Mouse (Mus musculus): ENCODE results near the gene Rftn1.

Gene Rftn1

GRCm38 (mm10) chr17:50098297-50098696, 92.2 kb downstream of the Rftn1 start:
- no peak for DNase-seq (ENCODE audit: inconsistent age in 2 of 2, low spot score in 1 of 2)

- no peak for DNase-seq (ENCODE audit: inconsistent age in 2 of 2, low spot score in 1 of 2)
These were observed 92.6 kb downstream of the Rftn1 start for GRCm38 (mm10) chr17:50097831-50098230.

- DNase-seq (ENCODE audit: inconsistent age in 2 of 2, low spot score in 1 of 2) = no peak
These were observed 94.2 kb downstream of the Rftn1 start for GRCm38 (mm10) chr17:50096305-50096704.

- no peak for DNase-seq (ENCODE audit: inconsistent age in 2 of 2, low spot score in 1 of 2)
These were observed 95.9 kb downstream of the Rftn1 start for GRCm38 (mm10) chr17:50094596-50094995.

- DNase-seq (ENCODE audit: inconsistent age in 2 of 2, low spot score in 1 of 2) = no peak
These were observed 96.4 kb downstream of the Rftn1 start for GRCm38 (mm10) chr17:50094077-50094476.

GRCm38 (mm10) chr17:50093356-50093755, 97.1 kb downstream of the Rftn1 start:
- DNase-seq (ENCODE audit: inconsistent age in 2 of 2, low spot score in 1 of 2) = no peak

GRCm38 (mm10) chr17:50092848-50093247, 97.6 kb downstream of the Rftn1 start:
- no peak for DNase-seq (ENCODE audit: inconsistent age in 2 of 2, low spot score in 1 of 2)

- DNase-seq (ENCODE audit: inconsistent age in 2 of 2, low spot score in 1 of 2) = no peak
These were observed 98.6 kb downstream of the Rftn1 start for GRCm38 (mm10) chr17:50091829-50092228.

- DNase-seq (ENCODE audit: inconsistent age in 2 of 2, low spot score in 1 of 2) = no peak
These were observed 100.7 kb downstream of the Rftn1 start for GRCm38 (mm10) chr17:50089725-50090124.

GRCm38 (mm10) chr17:50088054-50088453, 102.4 kb downstream of the Rftn1 start:
- no peak for DNase-seq (ENCODE audit: inconsistent age in 2 of 2, low spot score in 1 of 2)

- DNase-seq (ENCODE audit: inconsistent age in 2 of 2, low spot score in 1 of 2) = no peak
These were observed 103.6 kb downstream of the Rftn1 start for GRCm38 (mm10) chr17:50086887-50087286.

- no peak for DNase-seq (ENCODE audit: inconsistent age in 2 of 2, low spot score in 1 of 2)
These were observed 105.8 kb downstream of the Rftn1 start for GRCm38 (mm10) chr17:50084721-50085120.

- DNase-seq (ENCODE audit: inconsistent age in 2 of 2, low spot score in 1 of 2) = no peak
These were observed 106.5 kb downstream of the Rftn1 start for GRCm38 (mm10) chr17:50083937-50084336.

GRCm38 (mm10) chr17:50082947-50083346, 107.5 kb downstream of the Rftn1 start:
- no peak for DNase-seq (ENCODE audit: inconsistent age in 2 of 2, low spot score in 1 of 2)

- DNase-seq (ENCODE audit: inconsistent age in 2 of 2, low spot score in 1 of 2) = no peak
These were observed 108.8 kb downstream of the Rftn1 start for GRCm38 (mm10) chr17:50081647-50082046.

GRCm38 (mm10) chr17:50080991-50081390, 109.5 kb downstream of the Rftn1 start:
- no peak for DNase-seq (ENCODE audit: inconsistent age in 2 of 2, low spot score in 1 of 2)

GRCm38 (mm10) chr17:50078749-50079148, 111.7 kb downstream of the Rftn1 start:
- no peak for DNase-seq (ENCODE audit: inconsistent age in 2 of 2, low spot score in 1 of 2)

GRCm38 (mm10) chr17:50072982-50073965, 117.2 kb downstream of the Rftn1 start:
- DNase-seq (ENCODE audit: inconsistent age in 2 of 2, low spot score in 1 of 2) = no peak

- no peak for DNase-seq (ENCODE audit: inconsistent age in 2 of 2, low spot score in 1 of 2)
These were observed 118.9 kb downstream of the Rftn1 start for GRCm38 (mm10) chr17:50071602-50071988.

GRCm38 (mm10) chr17:50070822-50071601, 119.5 kb downstream of the Rftn1 start:
- DNase-seq (ENCODE audit: inconsistent age in 2 of 2, low spot score in 1 of 2) = no peak

GRCm38 (mm10) chr17:50069897-50070636, 120.4 kb downstream of the Rftn1 start:
- peak in 1 of 2 experiments; percentile 41 for DNase-seq (ENCODE audit: inconsistent age in 2 of 2, low spot score in 1 of 2)

All from adrenal gland, adult (tissue).